Mouse (Mus musculus) lung, postnatal 10 days (tissue): ENCODE data around the gene Gng7.

Source experiments
- DNase-seq: peaks from one replicate; pipeline ENCODE4 v3.0.0; 2021

Gng7 gene

GRCm38 (mm10) chr10:80940320-80940987 lies 74.3 kb downstream of the Gng7 start:
- peak; percentile 82 for DNase-seq

- DNase-seq, result peak; percentile 92
Measured at GRCm38 (mm10) chr10:80939671-80940070, 75.1 kb downstream of the Gng7 start.

GRCm38 (mm10) chr10:80938831-80939550 lies 75.8 kb downstream of the Gng7 start:
- DNase-seq, result peak; percentile 47

GRCm38 (mm10) chr10:80937646-80938045 lies 77.1 kb downstream of the Gng7 start:
- DNase-seq, result peak; percentile 90

GRCm38 (mm10) chr10:80936810-80937164 lies 78.0 kb downstream of the Gng7 start:
- DNase-seq, result no peak

- peak; percentile 78 for DNase-seq
Measured at GRCm38 (mm10) chr10:80936135-80936809, 78.5 kb downstream of the Gng7 start.

- DNase-seq, result no peak
Measured at GRCm38 (mm10) chr10:80935698-80936097, 79.0 kb downstream of the Gng7 start.

- DNase-seq, result peak; percentile 33
Measured at GRCm38 (mm10) chr10:80935241-80935640, 79.5 kb downstream of the Gng7 start.

GRCm38 (mm10) chr10:80934136-80934985 lies 80.4 kb downstream of the Gng7 start:
- DNase-seq, result no peak

- DNase-seq, result peak; percentile 72
Measured at GRCm38 (mm10) chr10:80933421-80933979, 81.2 kb downstream of the Gng7 start.

- peak; percentile 40 for DNase-seq
Measured at GRCm38 (mm10) chr10:80932700-80933420, 81.9 kb downstream of the Gng7 start.

GRCm38 (mm10) chr10:80932206-80932605 lies 82.5 kb downstream of the Gng7 start:
- DNase-seq, result peak; percentile 70

- no peak for DNase-seq
Measured at GRCm38 (mm10) chr10:80931695-80932094, 83.0 kb downstream of the Gng7 start.

- no peak for DNase-seq
Measured at GRCm38 (mm10) chr10:80931153-80931671, 83.5 kb downstream of the Gng7 start.

GRCm38 (mm10) chr10:80930361-80931152 lies 84.2 kb downstream of the Gng7 start:
- peak; percentile 58 for DNase-seq

- peak; percentile 99 for DNase-seq
Measured at GRCm38 (mm10) chr10:80929299-80930226, 85.2 kb downstream of the Gng7 start, which contains the start of gene Gadd45b. Gadd45b (plus strand) TSS chr10:80930073.

GRCm38 (mm10) chr10:80928586-80929298 lies 86.0 kb downstream of the Gng7 start:
- peak; percentile 96 for DNase-seq

- no peak for DNase-seq
Measured at GRCm38 (mm10) chr10:80925472-80925871, 89.3 kb downstream of the Gng7 start.

- peak; percentile 73 for DNase-seq
Measured at GRCm38 (mm10) chr10:80921923-80922322, 92.8 kb downstream of the Gng7 start.
